Mouse (Mus musculus) cerebellum, adult (tissue): ENCODE results near the gene Tsen34.
"Not testable (repeated sequence)": the region's sequence is repeated elsewhere in the genome, so short reads cannot be mapped to it uniquely, and the experiment has no call there.

Source experiments
- ATAC-seq: cut with Nextera tagmentation; 2 replicates; pipeline ENCODE4 v1.9.2; 2017; ENCODE audit warnings: mild to moderate bottlenecking, moderate library complexity, mixed read lengths; ENCODE audit not compliant: insufficient number of reproducible peaks, low FRiP score, low TSS enrichment

Tsen34 gene

DNA sequence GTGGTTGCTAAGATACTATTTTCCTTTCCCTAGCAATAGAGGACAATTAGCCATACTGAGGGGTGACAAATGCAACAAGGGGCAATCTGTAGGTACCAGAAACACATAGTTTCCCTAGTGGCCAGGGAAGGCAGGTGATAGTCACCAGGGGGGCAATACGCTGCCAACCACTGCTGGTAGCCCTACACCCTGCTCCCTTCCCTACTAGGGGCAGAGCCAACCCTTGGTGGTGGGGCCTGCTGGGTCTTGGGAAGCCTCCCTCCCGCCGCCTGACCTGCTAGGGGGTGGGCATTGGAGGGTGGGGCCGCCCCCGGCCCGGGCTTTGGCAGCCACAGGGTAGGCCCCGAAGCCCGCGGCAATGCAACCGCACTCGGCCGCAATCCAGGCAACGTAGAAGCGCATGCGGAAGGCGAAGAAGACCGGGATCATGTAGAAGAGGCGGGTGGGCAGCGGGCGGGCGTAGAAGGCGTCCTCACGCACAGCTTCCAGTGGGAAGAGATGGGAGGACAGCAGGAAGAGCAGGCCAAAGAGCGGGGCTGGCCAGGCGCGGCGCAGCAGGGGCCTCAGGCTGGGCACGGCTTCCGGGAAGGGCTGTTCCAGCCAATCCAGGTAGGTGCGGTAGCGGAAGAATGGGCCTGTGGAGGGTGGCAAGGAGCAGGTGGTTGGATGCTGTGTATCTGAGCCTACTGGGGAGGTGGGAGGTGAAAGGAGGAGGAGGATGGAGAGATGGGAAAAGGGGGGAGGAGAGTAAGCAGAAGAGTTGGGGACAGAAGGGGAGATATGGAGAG, 7.1 kb upstream of the Tsen34 start:
- ATAC-seq = no peak

DNA sequence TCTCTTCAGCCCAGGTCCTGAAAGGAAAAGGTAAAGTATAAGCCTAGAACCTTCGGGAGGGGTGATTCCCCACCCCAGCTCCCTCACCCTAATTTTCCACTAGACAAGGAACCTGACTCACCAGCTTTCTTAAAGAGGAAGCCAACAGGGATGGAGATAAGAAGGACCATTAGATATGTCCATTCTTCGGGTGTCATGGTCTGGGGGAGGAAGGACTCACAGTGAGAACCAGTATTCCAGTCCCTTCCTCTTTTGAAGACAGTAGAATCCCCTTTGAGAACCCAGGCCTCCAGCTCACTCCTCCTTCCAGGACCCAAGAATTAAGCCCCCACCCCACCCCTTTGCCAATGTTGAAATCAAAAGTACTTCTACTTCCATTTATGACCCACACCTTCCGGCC, 744 bp upstream of the Tsen34 start:
- ATAC-seq = no peak

DNA sequence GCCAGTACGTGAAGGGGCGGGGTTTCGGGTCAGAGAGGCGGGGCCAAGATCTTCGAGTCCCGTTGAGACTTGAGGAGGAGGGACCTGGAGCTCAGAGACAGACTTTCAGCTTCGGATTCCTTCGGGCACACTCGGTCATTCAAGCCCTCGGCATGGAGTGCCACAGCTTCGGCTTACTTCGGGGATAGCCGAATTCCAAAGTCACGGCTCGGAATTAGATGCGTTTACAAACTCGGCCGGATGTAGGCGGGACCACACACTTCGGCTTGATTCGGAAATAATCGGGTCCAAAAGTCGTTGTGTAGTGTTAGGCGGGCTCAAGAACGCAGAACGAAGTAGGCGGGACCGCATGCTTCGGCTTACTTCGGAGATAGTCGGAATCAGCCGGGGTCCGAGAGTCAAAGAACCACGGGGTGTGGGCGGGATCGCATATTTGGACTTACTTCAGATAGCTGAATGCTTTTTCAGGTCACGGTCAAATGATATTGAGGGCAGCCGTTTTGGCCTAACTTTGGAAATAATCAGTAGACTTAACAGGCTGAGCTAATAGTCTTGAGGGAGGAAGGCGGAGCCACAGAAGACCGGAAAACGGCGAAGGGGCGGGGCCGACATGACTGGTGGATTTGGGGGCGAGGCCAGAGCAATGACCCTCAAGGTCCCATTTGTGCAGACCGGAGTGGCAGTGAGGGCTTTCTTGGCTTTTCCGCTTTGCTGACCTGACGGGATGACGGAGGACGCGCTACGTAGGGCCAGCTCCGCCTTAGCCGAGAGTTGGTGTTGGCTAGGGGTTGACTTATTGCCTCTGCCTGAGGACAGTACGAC, 535 bp downstream of the Tsen34 start, which contains the start of gene Mboat7:
Mboat7 (minus strand) TSS at position 537 of the 822 bp plus-strand sequence.
- peak; percentile 83 for ATAC-seq

DNA sequence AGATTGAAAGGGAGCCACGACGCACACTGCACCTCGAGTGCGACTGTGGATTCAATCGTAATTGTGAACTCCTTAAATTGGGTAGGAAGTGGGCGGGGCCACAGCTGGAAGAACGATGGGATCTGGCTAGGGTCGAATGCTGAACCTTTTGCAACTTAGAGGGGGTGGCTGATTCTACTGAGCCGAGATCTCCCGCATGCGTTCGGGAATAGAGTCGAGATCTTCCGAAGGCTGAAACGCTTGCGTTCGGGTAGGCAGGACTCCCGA, 1.1 kb downstream of the Tsen34 start:
- ATAC-seq = no peak

DNA sequence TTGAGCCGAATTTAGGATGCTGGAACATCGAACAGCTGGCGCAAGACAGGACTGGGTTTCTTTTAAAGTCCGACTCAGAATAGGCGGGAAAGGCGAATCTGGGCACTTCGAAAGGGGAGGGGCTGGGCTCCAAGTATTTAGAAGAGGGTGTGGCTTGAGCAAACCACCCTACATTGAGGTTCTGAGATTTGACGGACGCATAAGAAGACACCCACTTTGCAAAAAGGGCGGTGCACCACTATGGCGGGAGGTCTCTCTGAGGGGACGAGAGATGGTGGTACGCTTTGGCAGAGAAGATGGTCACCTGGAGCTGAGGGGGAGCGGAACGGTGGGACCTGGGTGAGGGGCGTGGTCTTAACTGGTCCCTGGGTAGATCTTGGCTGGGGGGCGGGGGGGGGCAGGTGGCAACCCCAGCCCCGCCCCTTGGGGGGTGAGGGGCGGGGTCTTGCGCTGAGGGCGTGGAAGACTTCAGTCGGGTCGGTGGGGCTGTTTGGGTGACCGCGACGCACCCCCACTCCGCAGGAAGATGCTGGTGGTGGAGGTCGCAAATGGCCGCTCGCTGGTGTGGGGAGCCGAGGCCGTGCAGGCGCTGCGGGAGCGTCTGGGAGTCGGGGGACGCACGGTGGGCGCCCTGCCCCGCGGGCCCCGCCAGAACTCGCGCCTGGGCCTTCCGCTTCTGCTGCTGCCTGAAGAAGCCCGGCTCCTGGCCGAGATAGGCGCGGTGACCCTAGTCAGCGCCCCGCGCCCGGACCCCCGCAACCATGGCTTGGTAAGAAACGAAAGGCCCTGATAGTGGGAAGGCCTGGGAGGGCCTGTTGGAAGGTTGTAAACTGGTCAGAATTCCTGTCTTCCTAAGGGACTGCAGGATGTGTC, 1.6 kb downstream of the Tsen34 start:
- peak; percentile 4; the same call in 1 of the 2 replicates for ATAC-seq

DNA sequence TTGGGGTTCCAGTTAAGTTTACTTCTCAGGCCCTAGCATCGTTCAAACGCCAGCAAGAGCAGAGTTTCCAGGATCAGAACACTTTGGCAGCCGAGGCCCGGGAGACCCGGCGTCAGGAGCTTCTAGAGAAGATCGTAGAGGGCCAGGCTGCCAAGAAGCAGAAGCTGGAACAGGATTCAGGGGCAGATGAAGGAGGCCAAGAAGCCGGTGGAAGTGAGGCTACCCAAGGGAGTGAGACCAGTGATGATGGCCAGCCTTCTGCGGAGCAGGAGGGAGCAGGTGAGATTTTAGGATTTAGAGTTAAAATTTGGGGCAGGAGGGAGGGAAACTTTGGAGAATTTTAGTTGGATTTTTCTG, 2.3 kb downstream of the Tsen34 start:
- not testable (repeated sequence) for ATAC-seq

DNA sequence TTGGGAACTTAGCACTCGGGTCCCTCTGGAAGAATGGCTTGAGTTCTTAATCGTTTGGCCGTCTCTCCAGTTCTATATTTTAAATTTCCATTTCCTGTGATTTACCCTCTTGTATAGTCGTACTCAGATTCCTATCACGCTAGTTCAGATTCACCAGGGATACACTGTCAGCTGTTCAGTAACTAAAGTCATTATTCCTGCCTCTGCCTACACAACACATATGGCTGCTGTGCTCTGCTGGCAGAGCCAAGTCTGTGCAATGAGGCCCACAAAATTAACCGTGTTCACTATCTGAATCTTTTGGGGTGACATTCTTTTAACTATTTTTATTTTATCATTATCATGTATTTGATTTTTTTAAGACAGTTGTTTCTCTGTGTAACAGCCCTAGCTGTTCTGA, 5.8 kb downstream of the Tsen34 start:
- no peak for ATAC-seq

DNA sequence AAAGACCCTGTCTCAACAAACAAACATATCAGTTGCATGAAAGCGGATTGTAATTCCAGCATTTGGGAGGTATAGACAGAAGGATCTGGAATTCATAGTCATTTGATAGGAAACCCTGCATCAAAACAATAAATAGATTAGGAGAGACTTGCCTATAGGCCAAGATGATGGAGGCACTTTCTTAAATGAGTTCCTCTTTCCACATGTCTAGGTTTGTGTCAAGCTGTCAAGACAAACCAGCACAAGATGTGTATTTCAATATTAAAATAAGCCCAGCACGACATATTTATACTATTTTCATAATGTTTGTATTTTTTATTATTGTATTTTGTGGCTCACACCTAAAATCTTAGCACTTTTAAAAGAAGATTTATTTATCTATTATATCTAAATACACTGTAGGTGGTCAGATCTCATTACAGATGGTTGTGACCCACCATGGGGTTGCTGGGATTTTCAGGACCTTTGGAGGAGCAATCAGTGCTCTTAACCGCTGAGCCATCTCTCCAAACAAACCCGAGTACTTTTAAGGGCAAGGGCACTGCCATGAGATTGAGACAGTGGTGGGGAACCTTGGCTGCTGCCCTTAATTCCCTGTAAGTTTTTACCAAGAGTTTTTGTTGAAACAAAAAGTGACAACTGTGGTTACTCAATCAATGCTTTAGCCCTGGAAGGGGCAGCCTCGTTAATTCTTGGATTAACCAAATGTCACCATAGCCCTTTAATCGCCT, 10.7 kb downstream of the Tsen34 start:
- no peak for ATAC-seq

DNA sequence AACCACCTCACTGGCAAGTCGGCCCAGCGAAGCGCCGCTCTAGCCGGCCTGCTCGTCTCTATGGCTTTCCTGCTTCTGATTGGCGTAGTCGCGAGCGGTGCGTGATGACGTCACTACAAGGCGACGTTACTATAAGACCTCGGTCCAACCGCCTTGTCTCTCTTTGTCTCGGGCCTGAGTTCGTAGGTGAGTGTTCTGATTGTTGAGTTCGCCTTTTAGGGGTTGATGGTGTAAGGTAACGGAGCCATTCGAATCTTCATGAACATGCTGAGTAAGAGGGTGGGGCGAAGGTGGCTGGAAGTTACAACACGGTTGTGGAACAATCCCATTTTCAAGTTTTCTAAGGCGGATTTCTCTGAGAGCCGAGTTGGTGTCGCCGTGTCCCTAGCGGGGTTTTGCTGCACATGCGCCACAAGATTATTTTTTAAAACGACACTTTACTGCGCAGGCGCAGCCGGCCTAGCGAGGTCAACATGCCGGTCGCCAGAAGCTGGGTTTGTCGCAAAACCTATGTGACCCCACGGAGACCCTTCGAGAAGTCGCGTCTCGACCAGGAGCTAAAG, 11.3 kb downstream of the Tsen34 start, which contains the start of gene Rps9:
Rps9 (plus strand) TSS at position 115 of the 563 bp plus-strand sequence.
- peak; percentile 93 for ATAC-seq

DNA sequence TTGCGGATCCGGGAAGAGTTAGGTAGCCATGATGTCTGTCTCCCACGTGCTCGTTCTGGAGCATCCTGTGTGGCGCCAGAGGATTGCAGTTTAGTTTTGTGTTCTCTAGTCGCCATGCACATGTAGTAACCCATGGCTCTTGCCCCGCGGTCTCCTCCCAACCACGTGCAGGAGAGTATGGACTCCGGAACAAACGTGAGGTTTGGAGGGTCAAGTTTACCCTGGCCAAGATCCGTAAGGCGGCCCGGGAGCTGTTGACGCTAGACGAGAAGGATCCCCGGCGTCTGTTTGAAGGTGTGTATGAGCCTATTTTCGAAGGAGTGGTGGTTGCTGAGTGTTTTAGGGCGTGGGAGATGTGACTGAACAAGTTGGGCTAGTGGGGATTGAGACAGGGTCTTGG, 11.8 kb downstream of the Tsen34 start:
- ATAC-seq = peak; percentile 38; the same call in 1 of the 2 replicates

DNA sequence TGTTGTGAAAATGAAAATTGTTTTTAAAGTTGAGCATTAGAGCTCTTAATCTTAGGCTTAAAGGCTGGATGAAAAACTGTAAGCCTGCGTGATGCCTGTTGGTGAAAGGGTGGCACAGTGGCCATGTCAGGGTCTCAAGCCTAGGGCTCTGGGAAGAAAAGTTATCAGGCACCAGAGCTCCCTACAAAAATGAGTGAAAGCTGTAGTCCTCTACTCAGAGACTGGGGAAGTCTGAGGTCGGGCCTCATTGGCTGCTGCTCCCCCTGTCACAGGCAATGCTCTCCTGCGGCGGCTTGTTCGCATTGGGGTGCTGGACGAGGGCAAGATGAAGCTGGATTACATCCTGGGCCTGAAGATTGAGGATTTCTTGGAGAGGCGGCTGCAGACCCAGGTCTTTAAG, 12.8 kb downstream of the Tsen34 start:
- ATAC-seq = not testable (repeated sequence)

DNA sequence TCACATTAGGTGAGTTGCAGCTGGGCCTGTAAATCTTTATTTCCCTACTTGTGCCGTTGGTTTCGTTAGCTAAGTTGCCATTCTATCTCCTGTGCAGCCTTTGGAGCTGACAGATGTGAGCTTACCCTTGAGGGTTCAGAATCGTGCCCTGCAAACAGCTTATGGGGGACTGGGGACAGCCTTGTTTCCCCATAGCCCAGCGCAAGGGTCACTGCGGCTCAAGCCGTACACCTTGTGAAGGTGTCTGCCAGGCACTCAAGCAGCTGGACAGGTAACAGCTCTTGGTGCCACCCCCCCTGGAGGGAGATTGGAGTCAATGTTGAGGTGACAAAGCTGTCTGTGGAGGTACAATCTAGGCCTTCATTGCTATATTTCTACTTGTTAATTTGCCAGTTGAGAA, 13.2 kb downstream of the Tsen34 start:
- no peak for ATAC-seq

DNA sequence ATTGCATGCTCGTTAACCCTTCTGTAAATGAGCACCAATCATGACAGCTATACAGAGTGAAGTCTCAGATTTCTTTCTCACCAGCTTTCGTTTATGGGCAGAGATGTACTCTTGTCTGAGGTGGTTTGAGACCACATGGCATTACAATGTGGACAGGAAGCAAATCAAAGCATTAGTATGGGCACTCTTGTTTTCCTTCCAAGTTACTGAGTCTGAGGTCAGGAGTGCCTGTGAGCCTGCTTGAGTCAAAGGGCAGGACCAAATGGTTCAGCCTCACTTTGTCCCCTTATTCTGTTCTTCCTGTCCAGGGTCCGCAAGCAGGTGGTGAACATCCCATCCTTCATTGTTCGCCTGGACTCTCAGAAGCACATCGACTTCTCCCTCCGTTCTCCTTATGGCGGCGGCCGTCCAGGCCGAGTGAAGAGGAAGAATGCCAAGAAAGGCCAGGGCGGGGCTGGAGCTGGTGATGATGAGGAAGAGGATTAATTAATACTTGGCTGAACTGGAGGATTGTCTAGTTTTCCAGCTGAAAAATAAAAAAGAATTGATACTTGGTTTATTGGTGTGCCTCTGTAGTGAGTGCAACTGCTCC, 13.8 kb downstream of the Tsen34 start:
- ATAC-seq = no peak

DNA sequence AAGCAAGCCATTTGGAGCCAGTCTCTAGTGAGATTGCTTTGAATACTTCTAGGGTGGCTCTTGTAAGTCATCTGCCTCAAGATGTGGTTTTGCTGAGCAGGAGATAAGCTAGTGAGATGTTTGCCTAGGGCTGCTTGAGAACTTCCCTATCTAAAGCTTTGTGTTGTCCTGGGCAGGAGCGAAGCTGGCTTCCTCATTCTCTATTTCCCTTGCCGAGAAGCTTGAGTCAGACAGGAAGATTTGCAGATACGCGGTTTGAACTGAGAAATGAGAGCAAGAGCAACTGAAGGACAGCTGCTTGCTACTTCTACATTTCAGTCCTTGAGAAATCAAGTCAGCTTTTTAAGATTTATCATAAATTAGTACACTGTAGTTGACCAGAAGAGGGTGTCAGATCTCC, 14.4 kb downstream of the Tsen34 start:
- ATAC-seq = no peak

DNA sequence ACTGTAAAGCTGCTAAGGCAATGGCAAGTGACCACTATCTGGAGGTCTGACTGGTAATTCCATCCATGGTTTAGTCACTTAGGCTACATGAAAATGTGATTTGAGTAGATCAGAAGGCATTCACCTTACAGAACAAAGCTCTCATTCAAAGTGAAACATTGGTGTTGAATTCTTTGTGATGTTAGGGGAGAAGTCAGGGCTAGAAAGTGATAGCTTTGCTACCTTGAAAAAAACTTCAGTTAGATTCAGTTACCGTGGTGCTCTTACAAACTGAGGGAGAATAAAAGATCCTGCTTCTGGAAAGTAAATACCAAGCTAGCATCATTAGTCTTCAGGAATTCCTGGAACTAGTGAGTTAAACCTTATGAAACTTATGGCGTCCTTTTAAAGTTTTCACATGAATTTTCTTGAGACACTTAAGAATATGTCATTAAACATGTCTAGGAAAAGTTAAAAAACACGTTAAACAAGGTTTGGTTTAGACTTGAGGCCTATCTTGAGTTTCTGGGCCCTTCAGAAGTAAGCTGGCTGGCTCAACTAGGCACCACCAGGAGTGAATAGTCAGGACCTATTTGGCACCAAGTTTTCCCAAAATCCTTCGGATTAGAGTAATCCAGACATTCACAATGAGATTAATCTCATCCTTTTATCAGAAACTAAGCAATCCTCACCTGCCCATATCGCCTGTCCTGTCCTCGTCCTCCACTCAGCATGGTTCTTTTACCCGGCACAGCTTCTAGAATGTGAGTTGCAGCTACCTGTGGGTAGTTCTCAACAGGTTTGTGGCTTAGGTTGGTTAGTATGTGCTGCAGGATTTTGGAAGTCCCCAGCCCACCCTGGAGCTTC, 15.1 kb downstream of the Tsen34 start:
- ATAC-seq = no peak

DNA sequence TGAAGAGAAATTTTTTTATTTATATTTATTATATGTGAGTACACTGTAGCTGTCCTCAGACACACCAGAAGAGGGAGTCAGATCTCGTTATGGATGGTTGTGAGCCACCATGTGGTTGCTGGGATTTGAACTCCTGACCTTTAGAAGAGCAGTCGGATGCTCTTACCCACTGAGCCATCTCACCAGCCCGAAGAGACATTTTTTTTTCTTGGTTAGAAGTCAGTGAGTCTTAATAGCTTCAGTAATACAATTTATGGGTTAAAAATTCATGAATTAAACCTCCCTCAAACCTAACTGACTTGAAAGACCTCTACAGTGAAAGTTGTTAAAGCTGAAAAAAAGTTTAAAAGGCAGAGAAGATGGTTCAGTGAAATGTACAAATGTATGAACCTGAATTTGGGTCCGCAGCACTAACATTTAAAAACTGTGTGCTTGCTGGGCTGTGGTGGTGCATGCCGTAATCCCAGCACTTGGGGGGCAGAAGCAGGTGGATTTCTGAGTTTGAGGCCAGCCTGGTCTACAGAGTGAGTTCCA, 15.9 kb downstream of the Tsen34 start:
- ATAC-seq = not testable (repeated sequence)

DNA sequence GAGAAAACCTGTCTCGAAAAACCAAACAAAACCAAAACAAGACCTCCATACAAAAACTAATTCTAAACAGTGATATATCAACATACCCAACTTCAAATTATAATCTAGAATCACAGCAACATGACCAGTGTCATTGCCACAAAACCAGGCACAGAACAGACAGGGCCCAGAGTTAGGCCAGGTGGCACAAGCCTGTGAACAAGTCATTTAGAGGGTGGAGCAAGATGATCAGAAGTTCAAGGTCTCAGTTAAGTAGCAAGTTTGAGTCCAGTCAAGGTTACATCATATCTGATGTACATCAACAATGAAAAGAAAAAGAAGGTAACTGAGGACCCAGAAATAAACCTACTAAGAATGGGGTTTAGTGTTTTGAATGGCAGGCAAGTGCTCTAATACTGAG, 16.3 kb downstream of the Tsen34 start:
- no peak for ATAC-seq

DNA sequence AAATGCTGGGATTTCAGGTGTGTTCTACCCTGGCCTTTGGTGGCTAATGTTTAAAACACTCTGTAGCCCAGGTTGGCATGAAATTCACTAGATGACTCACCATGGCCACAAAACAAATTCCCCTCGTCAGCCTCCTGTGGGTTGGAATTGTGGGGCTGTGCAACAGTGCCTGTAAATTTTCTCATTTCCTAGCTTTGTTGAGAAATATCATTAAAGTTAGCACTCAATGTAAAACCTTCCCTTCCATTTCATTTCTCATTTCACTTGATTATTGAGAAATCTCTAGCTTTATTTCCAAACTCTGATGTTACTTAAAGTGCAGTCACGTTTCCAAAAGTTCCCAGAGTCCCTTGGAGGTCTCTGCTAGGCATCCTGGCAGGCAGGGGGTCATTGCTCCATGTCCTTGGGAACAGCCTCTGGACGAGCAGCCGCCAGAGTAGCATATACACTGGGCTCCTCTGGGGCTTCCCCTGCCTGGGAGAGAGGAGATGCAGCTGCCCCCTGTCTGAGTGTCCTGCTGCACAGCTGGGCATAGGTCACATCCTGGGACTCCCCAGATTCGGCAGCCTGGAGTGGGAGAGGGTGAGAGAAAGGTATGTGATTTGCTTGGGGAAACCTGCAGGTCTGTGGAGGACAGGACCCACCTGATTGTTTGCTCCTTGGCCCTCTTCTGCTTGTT, 19.7 kb downstream of the Tsen34 start:
- no peak for ATAC-seq
